Mouse (Mus musculus): Measurements from ENCODE around the gene Mllt3.

Gene Mllt3

DNA sequence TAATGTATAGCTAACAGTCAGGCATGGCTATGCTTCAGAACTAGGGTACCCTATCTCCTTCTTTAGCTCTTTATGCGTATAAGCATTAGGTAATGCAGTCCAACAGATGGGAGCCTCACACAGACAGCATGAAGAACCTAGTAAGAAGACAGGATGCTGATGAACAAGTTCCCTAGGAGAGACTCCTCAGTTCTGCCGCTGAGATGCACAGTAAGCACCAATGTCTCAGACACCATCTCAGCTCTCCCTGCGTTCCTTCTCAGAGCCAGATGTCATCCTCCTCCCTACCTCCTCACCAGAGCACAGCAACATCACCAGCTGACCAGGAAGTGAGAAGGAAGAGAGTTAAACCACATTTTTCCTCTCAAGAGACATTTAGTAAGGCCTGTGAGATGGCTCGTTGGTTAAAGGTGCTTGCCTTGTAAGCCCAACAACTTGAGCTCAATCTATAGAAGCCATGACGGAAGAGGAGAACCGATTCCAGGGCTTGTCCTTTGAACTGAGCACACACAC, 202.3 kb downstream of the Mllt3 start:
- CTCF ChIA-PET = no interaction called here

GRCm38 (mm10) chr4:87829426-87830063, 203.6 kb downstream of the Mllt3 start:
- CTCF ChIA-PET = no interaction called here

DNA sequence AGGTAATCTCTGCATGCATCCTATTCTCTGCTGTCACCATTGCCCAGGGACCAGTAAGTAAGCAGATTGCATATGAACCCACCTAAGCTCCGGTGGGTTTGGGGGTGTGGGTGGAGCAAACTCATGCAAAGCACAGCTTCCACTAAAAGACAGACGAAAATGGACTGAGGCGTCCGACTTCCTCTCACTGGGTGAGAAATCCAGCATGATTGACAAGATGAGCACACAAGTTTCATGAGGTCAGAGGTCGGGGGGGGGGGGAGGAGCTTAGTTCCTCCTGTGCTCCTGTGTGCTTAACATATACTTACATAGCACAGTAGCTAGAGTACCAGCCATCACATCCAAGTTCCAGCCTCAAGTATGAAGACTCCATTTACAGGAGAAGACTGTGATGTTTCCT, 206.8 kb downstream of the Mllt3 start:
- CTCF ChIA-PET = no interaction called here

DNA sequence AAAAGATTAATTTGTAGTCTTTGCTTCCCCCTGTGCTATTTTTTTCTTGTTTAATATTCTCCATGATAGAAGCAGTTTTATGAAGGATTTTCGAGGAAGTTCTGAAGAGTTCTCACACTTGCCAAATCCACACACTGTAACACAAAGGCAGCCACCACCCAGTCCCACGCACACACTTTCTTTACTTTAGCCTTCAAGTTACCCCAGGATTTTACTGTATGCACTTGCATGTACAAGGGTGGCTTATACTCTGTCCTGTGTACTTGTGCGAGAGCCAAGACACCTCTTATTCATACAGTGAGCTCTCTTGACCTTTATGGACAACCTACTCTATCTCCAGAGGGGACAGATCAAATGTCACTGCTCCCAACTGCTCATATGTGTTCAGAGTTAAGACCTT, 209.5 kb downstream of the Mllt3 start:
- CTCF ChIA-PET = no interaction called here

DNA sequence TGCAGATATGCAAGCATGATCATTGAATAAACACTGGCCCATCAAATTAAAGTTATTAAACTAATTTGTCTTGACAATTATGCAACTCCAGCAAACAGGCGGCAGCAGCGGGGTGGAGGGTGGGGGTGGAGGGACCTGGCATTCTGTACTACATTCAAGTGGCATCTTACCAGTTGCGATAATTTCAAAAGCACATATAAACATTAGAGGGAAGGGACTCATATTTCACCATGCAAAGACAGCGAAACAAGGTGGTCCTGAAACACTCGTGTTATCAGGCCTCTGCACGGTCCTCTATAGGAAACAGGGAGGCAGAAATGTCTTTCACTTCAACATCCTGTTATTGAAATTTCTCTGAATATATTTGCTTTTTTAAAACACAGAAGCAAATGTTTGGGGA, 210.0 kb downstream of the Mllt3 start:
- CTCF ChIA-PET = no interaction called here

- CTCF ChIA-PET = no interaction called here
Observed at GRCm38 (mm10) chr4:87820911-87821310, 212.3 kb downstream of the Mllt3 start.

DNA sequence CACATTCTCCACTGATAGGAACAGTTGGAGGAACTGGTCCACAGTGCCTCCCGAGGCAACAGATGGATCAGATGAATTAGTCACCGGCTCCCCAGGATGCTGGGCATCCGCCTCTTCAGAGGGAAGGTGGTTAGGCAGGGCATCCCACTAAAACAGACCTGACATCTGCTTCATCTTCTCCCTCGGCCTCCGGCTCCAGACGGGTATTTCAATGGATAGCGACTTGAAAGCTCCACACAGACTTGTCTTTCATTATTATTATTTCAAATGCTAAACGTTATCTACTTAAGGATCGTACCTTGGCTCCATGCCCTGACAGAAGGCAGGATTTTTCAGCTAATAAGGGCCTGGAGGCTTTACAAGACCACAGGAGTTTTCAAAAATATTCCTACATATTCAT, 214.0 kb downstream of the Mllt3 start:
- CTCF ChIA-PET = interaction anchor here (0.7 kb wide), 1 partner anchor 471 kb away, joined by 3 read pairs; no protein-coding TSS in a partner anchor

DNA sequence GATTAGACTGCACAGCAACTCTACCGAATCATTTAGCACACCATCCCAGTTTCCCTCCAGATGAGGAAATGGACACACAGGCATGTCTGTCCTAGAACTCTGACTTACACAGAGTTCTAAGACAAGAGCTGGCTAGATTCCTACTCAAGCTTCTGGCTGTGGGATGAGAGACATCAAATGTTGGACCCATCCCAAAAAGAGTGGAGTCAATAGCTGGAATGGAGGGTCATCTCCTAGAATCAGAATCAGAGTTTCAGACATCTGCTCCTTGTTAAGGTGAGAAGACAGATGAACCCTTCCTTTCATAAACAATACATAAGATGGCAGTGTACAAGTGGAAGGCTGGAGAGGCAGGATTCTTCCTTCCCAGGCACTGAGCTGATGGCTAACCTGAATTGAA, 214.9 kb downstream of the Mllt3 start:
- CTCF ChIA-PET = no interaction called here

- CTCF ChIA-PET = no interaction called here
Observed at GRCm38 (mm10) chr4:87815465-87816108, 217.6 kb downstream of the Mllt3 start.

DNA sequence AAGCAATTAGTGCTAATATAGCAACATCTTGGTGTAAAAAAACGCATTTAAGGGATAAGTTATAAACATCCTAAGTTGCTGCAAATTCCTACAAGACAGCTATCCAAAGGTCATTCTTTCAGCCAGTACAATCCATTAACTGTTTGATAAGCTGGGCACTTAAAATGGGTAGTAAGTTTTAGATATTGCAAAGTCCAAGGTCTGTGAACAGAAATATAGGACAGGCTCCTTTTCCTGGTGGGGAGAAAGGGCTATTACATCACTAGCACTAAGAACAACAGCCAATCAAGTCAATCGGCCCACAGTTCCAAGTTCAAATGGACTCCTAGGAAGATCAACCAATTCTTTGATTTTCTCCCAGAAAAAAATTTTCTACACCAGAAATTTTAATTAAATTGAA, 221.3 kb downstream of the Mllt3 start:
- CTCF ChIA-PET = no interaction called here

DNA sequence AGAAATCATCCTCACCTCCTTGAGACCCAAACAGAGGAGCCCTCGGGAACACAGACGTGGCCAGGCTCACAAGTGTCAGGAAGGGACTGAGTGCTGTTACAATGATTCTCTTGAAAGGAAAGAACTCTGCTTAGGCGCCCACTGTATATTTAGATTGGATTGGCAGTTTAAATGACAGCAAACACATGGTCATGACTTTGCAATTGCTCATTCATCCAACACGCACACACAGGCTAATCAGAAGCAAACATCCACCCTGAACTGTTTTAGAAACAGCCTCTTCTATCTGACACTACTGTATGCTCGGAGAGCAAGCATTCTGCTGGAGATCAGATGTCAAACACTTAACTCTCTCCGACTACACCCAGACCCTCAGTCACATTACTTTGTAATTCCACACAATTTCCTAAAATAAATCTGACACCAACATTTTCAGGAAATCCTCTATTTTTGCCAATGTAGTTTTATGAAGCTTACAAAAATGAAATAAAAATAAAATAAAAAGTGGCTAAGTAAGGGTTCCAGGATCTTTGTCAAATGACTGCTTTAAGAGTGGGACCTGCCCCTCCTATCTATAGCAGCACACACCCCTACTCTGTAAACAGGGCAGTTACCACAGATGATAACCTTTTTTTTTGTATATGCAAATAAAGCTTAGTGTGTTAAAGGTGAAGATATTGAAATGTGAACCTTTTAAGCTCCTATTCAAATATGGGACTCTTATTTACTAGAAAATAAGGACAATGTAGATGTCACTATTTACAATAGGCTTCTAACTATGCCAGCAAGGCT, 226.8 kb downstream of the Mllt3 start:
- CTCF ChIA-PET = no interaction called here

GRCm38 (mm10) chr4:87804576-87804975, 228.6 kb downstream of the Mllt3 start:
- CTCF ChIA-PET = no interaction called here

DNA sequence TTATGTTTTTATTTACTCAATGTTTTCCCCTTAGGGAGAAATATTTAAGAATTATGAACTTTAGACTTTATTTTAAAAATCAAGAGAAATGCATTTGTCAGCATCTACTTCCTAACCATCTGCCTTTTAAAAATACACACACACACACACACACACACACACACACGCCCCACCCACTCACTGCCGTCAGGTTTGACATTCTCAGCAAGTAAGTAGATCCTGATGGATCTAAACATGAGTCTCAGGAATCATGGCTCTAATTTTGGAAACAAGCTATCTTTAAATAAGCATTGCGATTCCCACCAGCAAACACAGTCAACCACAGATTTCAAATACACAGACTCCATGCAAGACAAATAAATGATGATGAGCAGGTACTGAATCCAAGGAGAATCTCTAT, 229.9 kb downstream of the Mllt3 start:
- CTCF ChIA-PET = interaction anchor here (0.5 kb wide), 1 partner anchor 61 kb away, joined by 3 read pairs; no protein-coding TSS in a partner anchor

DNA sequence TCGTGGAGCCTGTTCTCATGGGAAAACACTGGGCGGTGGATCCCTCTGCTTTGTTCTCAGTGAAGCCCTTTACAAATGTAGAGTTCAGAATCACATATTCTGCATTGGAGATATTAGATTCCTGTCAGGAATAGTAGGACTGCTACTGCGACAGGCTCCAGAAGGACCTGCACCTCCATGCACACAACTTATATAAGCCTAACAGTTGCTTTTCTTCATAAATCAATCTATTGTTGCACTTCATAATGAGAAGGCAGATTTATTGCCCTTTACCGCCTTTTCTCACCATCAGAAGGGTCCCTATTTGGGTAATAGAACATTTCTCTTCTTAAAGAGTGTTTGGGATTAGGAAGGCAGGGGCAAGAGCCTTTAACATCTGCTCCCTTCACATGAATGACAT, 231.0 kb downstream of the Mllt3 start:
- CTCF ChIA-PET = no interaction called here

GRCm38 (mm10) chr4:87801332-87801731, 231.8 kb downstream of the Mllt3 start:
- CTCF ChIA-PET = interaction anchor here (0.6 to 0.7 kb wide), 3 partner anchors 146 to 541 kb away, joined by 6 to 12 read pairs (median 7); no protein-coding TSS in a partner anchor

- CTCF ChIA-PET = no interaction called here
Observed at GRCm38 (mm10) chr4:87800276-87800675, 232.9 kb downstream of the Mllt3 start.

- CTCF ChIA-PET = no interaction called here
Observed at GRCm38 (mm10) chr4:87799418-87799817, 233.7 kb downstream of the Mllt3 start.

DNA sequence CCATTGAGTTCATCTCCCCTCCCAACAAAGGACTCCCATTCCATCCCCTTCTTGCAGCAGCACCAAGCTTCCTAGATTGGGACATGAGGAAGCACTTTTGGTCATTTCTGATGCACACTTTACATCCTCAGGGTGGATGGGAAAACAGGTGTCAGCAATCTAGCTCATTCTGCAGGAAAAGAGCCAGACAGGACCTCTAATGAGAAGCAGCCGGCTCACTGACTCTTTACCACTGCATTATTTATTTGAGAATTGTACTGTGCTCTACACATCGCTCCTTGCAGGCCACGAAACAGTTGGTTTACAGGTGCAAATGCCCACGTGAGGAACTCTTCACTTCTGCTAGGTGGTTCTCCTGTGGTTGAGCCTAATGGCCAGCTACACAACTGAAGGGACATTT, 237.9 kb downstream of the Mllt3 start:
- CTCF ChIA-PET = interaction anchor here (0.5 kb wide), 1 partner anchor 266 kb away, joined by 6 read pairs; no protein-coding TSS in a partner anchor

DNA sequence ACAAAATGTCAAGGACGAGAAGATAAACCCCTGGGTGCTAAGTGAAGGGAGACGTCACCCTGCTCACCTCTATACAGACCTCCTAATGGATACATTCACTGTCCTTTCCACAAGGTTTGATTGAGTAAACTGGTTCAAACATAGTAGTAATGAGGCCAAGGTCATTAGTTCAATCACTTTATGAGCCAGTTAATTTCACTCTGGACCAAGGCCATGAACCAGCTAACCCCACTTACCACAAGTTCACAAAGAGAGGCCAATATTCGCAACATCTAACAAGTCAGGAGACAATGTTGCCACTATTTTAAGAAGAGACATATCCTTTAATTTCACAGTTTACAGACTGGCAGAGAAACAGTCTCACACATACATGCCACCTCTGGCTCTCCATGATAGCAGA, 238.9 kb downstream of the Mllt3 start:
- CTCF ChIA-PET = no interaction called here

DNA sequence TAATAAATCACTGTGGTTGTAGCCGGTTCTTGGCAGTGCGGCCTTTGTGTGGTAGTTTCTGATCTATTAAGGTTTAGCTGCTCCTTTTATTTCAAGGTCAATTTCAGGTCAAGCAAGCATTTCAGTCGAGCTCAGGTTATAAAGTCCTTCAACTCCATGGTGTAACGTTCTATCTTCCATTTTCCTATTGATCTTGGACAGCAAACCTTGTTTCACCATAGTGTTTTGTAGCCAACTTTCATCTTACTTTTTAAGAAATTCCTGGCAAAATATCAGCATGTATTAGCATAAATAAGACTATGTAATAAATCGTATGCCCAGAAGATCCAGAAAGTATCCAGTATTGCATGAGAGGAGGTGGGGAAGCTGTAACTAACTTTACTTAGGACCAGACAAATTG, 240.7 kb downstream of the Mllt3 start:
- CTCF ChIA-PET = no interaction called here

DNA sequence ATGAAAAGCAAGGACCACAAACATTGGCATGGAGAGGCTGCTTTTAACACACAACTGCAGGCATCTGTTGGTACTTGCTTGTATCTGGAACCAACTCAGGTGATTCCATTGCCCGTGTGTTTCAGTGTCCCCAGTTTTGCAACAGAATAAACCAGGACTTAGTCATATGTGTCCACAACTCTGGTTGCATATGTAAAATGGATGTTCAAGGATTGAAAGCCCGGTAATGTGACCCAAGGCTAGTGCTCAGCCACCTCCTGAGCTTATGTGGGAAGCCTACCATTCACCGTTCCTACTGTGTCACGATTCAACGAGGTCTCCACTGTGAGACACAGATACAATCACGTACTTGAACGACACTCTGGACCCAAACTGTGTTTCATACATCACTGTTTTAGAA, 243.7 kb downstream of the Mllt3 start:
- CTCF ChIA-PET = interaction anchor here (0.6 kb wide), 1 partner anchor 562 kb away, joined by 9 read pairs; no protein-coding TSS in a partner anchor

DNA sequence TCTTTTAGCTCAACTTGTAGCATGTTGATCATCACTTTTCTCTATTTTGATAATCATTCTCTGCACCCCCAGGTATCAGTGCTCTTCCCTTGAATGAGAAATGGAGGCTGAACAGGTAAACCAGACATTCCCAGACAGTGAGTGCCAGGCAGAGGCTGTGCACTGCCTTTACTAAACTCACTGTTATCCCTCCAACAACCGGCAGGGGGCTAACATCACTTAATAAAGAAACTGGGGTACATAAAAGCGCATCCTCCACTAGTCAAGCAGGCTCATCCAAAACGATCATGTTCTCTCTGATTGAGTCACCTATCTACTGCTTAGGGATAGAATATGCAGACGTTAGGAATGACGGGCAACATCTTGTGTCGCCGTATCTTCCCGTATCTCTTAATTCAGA, 244.5 kb downstream of the Mllt3 start:
- CTCF ChIA-PET = no interaction called here

Data from spleen, embryonic (tissue).